Mouse (Mus musculus): Measurements from ENCODE around the gene 2310057M21Rik. TPM values are rescaled to one million over a fixed set of nuclear protein-coding genes. Genes with fewer than 3 reads are reported as not detected.
"Not testable (repeated sequence)": the region's sequence is repeated elsewhere in the genome, so short reads cannot be mapped to it uniquely, and the experiment has no call there.

Gene 2310057M21Rik
- 29.1 and 32.0 TPM in 2 replicates for polyA plus RNA-seq (2015; fragmentation: Nextera tagmentation; extraction: Ambion mirVana)

- Histone ChIP-seq H3K4me3 (peak within 1 kb of the TSS; percentile 77), H3K27me3 (replicated peaks) (0 out of 2 replicates have a peak, but pooled peaks cover 2% of the 10 kb centered on the region), H3K27ac (peak within 1 kb of the TSS; percentile 89), H3K4me1 (peaks cover 17% of the 10 kb centered on the region), H3K9ac (peak within 1 kb of the TSS; percentile 91), H3K9me3 (no peaks in the 10 kb centered on the region), H3K36me3 (replicated peaks) (0 out of 2 replicates have a peak, but pooled peaks cover 2% of the 10 kb centered on the region), H3K4me2 (peak within 1 kb of the TSS; percentile 91)
- under 1% methylated on average over 55 of the region's 55 CpGs for WGBS
- peak; percentile 97 for ATAC-seq (replicated peaks)
These were observed at the start of gene 2310057M21Rik for GRCm38 (mm10) chr7:131362615-131363300. TSS of gene 2310057M21Rik (minus strand) at chr7:131362759.

GRCm38 (mm10) chr7:131411941-131412270, 49.3 kb upstream of the 2310057M21Rik start:
- no peaks in the 10 kb centered on the region for H3K36me3 ChIP-seq (replicated peaks)
- no peaks in the 10 kb centered on the region for H3K27me3 ChIP-seq (replicated peaks)
- no peak overlapping the region for H3K27ac ChIP-seq
- H3K4me1 ChIP-seq: peaks cover 39% of the 10 kb centered on the region
- ATAC-seq (replicated peaks): no peak
- peak overlapping the region; percentile 72; the same call in 1 of the 2 replicates for H3K4me2 ChIP-seq
- H3K4me3 ChIP-seq: no peak overlapping the region
- no peaks in the 10 kb centered on the region for H3K9me3 ChIP-seq
- no peak overlapping the region for H3K9ac ChIP-seq
- WGBS: 79% methylated on average over 2 of the region's 2 CpGs

- H3K27ac ChIP-seq: no peak overlapping the region; the same call in 1 of the 2 replicates
- WGBS: 60% methylated on average over 10 of the region's 10 CpGs
- H3K4me2 ChIP-seq: peak overlapping the region; percentile 72
- H3K27me3 ChIP-seq (replicated peaks): no peaks in the 10 kb centered on the region
- peak overlapping the region; percentile 97 for H3K4me3 ChIP-seq
- no peak for ATAC-seq (replicated peaks)
- H3K36me3 ChIP-seq (replicated peaks): no peaks in the 10 kb centered on the region
- H3K9me3 ChIP-seq: no peaks in the 10 kb centered on the region
- H3K4me1 ChIP-seq: peaks cover 39% of the 10 kb centered on the region
- H3K9ac ChIP-seq: peak overlapping the region; percentile 78; the same call in 1 of the 2 replicates
These were observed 48.8 kb upstream of the 2310057M21Rik start for GRCm38 (mm10) chr7:131411221-131411940.

- ATAC-seq (replicated peaks): peak; percentile 99
- Histone ChIP-seq H3K27me3 (replicated peaks) (no peaks in the 10 kb centered on the region), H3K27ac (peak within 1 kb of the TSS; percentile 89), H3K4me3 (peak within 1 kb of the TSS; percentile 97), H3K4me2 (peak within 1 kb of the TSS; percentile 72), H3K36me3 (replicated peaks) (no peaks in the 10 kb centered on the region), H3K4me1 (peaks cover 39% of the 10 kb centered on the region), H3K9ac (peak within 1 kb of the TSS; percentile 95), H3K9me3 (no peaks in the 10 kb centered on the region)
- WGBS: under 1% methylated on average over 42 of the region's 42 CpGs
These were observed 48.0 kb upstream of the 2310057M21Rik start, which contains the start of the genes Ikzf5 and Acadsb for GRCm38 (mm10) chr7:131410416-131411058. TSS of gene Ikzf5 (minus strand) at chr7:131410521. TSS of gene Acadsb (plus strand) at chr7:131410601.

- under 1% methylated on average over 38 of the region's 38 CpGs for WGBS
- Histone ChIP-seq H3K9me3 (no peaks in the 10 kb centered on the region), H3K27ac (peak overlapping the region; percentile 89), H3K4me2 (peak overlapping the region; percentile 72), H3K27me3 (replicated peaks) (no peaks in the 10 kb centered on the region), H3K9ac (peak overlapping the region; percentile 95), H3K4me3 (peak overlapping the region; percentile 97), H3K36me3 (replicated peaks) (no peaks in the 10 kb centered on the region), H3K4me1 (peaks cover 39% of the 10 kb centered on the region)
- ATAC-seq (replicated peaks): peak; percentile 79
These were observed 47.4 kb upstream of the 2310057M21Rik start for GRCm38 (mm10) chr7:131409988-131410385.

GRCm38 (mm10) chr7:131409321-131409987, 46.9 kb upstream of the 2310057M21Rik start:
- H3K36me3 ChIP-seq (replicated peaks): no peaks in the 10 kb centered on the region
- peak overlapping the region; percentile 95 for H3K9ac ChIP-seq
- no peaks in the 10 kb centered on the region for H3K27me3 ChIP-seq (replicated peaks)
- peak overlapping the region; percentile 97 for H3K4me3 ChIP-seq
- 6% methylated on average over 16 of the region's 16 CpGs for WGBS
- ATAC-seq (replicated peaks): peak; percentile 22
- H3K4me1 ChIP-seq: peaks cover 39% of the 10 kb centered on the region
- H3K27ac ChIP-seq: peak overlapping the region; percentile 89
- no peaks in the 10 kb centered on the region for H3K9me3 ChIP-seq
- H3K4me2 ChIP-seq: peak overlapping the region; percentile 72

- not testable (repeated sequence) for H3K4me3 ChIP-seq; H3K27ac ChIP-seq; H3K9ac ChIP-seq; ATAC-seq (replicated peaks); H3K4me2 ChIP-seq; H3K4me1 ChIP-seq; H3K9me3 ChIP-seq; H3K27me3 ChIP-seq (replicated peaks)
- peaks cover 14% of the 10 kb centered on the region for H3K36me3 ChIP-seq (replicated peaks)
- WGBS: 88% methylated on average over 7 of the region's 7 CpGs
These were observed 29.2 kb upstream of the 2310057M21Rik start for GRCm38 (mm10) chr7:131391761-131392160.

GRCm38 (mm10) chr7:131371880-131372651, 9.5 kb upstream of the 2310057M21Rik start:
- no peaks in the 10 kb centered on the region for H3K27me3 ChIP-seq (replicated peaks)
- 73% methylated on average over 9 of the region's 9 CpGs for WGBS
- H3K4me3 ChIP-seq: peak overlapping the region; percentile 81
- no peaks in the 10 kb centered on the region for H3K9me3 ChIP-seq
- H3K27ac ChIP-seq: no peak overlapping the region
- H3K4me1 ChIP-seq: peaks cover 6% of the 10 kb centered on the region
- 0 out of 2 replicates have a peak, but pooled peaks cover 3% of the 10 kb centered on the region for H3K36me3 ChIP-seq (replicated peaks)
- H3K4me2 ChIP-seq: peak overlapping the region; percentile 72
- ATAC-seq (replicated peaks): no peak
- H3K9ac ChIP-seq: peak overlapping the region; percentile 92; the same call in 1 of the 2 replicates

GRCm38 (mm10) chr7:131371470-131371860, 8.9 kb upstream of the 2310057M21Rik start:
- WGBS: 6% methylated on average over 9 of the region's 9 CpGs
- Histone ChIP-seq H3K4me2 (peak overlapping the region; percentile 72), H3K36me3 (replicated peaks) (0 out of 2 replicates have a peak, but pooled peaks cover 3% of the 10 kb centered on the region), H3K4me1 (peaks cover 6% of the 10 kb centered on the region), H3K9ac (peak overlapping the region; percentile 92), H3K27me3 (replicated peaks) (0 out of 2 replicates have a peak, but pooled peaks cover under 1% of the 10 kb centered on the region), H3K9me3 (no peaks in the 10 kb centered on the region), H3K27ac (peak overlapping the region; percentile 91), H3K4me3 (peak overlapping the region; percentile 81)
- peak; percentile 66 for ATAC-seq (replicated peaks)

- peak within 1 kb of the TSS; percentile 92 for H3K9ac ChIP-seq
- H3K27me3 ChIP-seq (replicated peaks): 0 out of 2 replicates have a peak, but pooled peaks cover 2% of the 10 kb centered on the region
- peaks cover 6% of the 10 kb centered on the region for H3K4me1 ChIP-seq
- H3K36me3 ChIP-seq (replicated peaks): 0 out of 2 replicates have a peak, but pooled peaks cover 3% of the 10 kb centered on the region
- H3K27ac ChIP-seq: peak within 1 kb of the TSS; percentile 91
- ATAC-seq (replicated peaks): peak; percentile 95
- H3K4me3 ChIP-seq: peak within 1 kb of the TSS; percentile 81
- no peaks in the 10 kb centered on the region for H3K9me3 ChIP-seq
- WGBS: 4% methylated on average over 47 of the region's 47 CpGs
- peak within 1 kb of the TSS; percentile 72 for H3K4me2 ChIP-seq
These were observed 8.3 kb upstream of the 2310057M21Rik start, which contains the start of gene Pstk for GRCm38 (mm10) chr7:131370648-131371469. TSS of gene Pstk (plus strand) at chr7:131371141.
